Mouse (Mus musculus): ENCODE results near the gene Acap2. TPM values are rescaled to one million over a fixed set of nuclear protein-coding genes. Genes with fewer than 3 reads are reported as not detected.

The Acap2 gene
- total and polyA plus RNA-seq, 2 experiments, result 4.4 to 12.7 TPM

DNA sequence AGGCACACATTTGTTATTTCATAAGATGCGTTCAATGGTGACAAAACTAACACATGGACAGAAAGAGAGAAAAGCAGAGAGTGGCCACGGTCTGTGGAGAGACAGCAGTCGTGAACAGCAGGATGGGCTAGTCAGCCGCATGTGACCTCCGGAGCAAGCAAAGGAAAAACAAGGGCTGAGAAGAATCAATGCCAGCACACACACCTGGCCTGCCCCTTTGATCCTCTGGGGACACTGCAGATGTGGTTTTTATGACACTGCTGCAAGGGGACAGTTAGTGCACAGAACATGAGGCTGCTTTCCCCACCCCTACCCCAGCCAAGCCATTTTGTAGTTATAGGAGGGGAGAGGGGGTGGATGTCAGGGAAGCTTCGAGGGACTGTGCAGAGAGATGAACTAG lies 152.9 kb downstream of the Acap2 start:
- H3K9ac ChIP-seq (ENCODE audit: low read depth, low read length), result no peak overlapping the region
- no peaks in the 10 kb centered on the region for H3K36me3 ChIP-seq (ENCODE audit: control insufficient read depth, insufficient read depth, low read length)
- H3K27ac ChIP-seq (replicated peaks; ENCODE audit: insufficient read depth, low read depth, low read length), result no peak overlapping the region
- H3K4me1 ChIP-seq (ENCODE audit: control insufficient read depth, insufficient read depth, low read length), result no peaks in the 10 kb centered on the region
- H3K79me2 ChIP-seq (ENCODE audit: control insufficient read depth, insufficient read depth, low read length), result no peaks in the 10 kb centered on the region
- H3K27me3 ChIP-seq (ENCODE audit: control insufficient read depth, insufficient read depth, low read length), result no peaks in the 10 kb centered on the region
- H3K4me3 ChIP-seq (ENCODE audit: insufficient read depth, low read depth, low read length), result no peak overlapping the region
- DNase-seq (ENCODE audit: extremely low read depth, low read depth, low spot score), result no peak
- WGBS, result 55% methylated on average over 6 of the region's 6 CpGs
- no peak for TF ChIP-seq POLR2A (IDR thresholded peaks at IDR 0.05; ENCODE audit: extremely low read depth, insufficient read depth, low read length)
- TF ChIP-seq CTCF (IDR thresholded peaks at IDR 0.05; ENCODE audit: low read depth, low read length), result no peak

DNA sequence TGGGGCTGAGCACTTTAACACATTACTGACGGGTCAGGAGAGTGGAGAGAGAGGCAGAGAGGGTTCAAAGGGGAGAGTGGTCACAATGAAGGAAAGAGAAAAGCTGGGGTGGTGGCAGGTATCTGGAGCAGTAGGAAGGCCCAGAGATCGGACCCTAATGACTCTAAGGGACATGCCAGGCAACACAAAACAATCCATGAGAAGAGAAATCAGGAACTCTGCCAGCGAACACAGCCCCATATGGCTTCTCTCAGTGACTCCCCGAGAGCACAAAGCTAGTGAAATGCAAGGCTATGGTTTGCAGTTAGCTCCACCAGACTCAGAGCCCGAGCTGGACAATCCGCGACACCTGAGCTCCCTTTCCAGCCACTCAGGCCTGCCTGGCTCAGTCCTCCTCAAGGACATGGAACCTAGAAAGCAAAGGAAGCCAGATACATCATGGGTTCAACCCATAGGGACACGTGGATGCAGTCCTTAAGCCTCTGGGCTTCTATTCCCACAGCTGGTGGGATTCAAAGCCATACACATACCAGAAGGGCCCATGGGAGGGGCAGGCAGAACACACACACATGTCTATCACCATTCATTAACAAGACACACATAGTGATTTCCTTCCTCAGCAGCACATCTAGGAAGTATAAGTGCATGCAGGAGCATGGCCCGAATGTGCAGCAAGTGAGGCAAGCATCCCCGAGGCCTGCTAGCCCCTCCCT lies 153.7 kb downstream of the Acap2 start:
- WGBS, result 90% methylated on average over 10 of the region's 10 CpGs

DNA sequence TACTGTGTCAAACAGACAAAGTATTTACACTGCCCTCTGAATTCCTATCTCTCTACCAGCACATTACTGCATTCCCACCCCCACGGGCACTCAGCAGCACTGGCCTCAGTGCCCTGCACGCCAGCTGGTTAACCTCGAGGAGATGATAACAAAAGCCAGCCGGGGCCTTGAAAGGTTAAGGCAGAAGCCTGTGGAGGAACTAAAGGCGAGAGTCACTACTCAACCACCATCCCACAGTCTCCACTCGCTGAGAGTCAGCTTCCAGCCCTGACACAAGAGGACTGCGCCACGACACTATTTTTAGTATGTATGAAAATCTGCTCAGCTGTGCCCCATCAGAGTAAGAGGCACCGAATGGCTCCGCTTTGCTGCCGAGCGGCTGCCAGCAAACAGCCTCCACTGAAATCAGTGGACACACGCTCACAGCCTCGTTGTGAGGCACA lies 154.8 kb downstream of the Acap2 start:
- H3K27me3 ChIP-seq (ENCODE audit: control insufficient read depth, insufficient read depth, low read length), result no peaks in the 10 kb centered on the region
- WGBS, result 86% methylated on average over 14 of the region's 14 CpGs
- no peaks in the 10 kb centered on the region for H3K79me2 ChIP-seq (ENCODE audit: control insufficient read depth, insufficient read depth, low read length)
- H3K36me3 ChIP-seq (ENCODE audit: control insufficient read depth, insufficient read depth, low read length), result no peaks in the 10 kb centered on the region
- DNase-seq (ENCODE audit: extremely low read depth, low read depth, low spot score), result no peak
- TF ChIP-seq POLR2A (IDR thresholded peaks at IDR 0.05; ENCODE audit: extremely low read depth, insufficient read depth, low read length) (no peak), CTCF (IDR thresholded peaks at IDR 0.05; ENCODE audit: low read depth, low read length) (no peak)
- peaks cover 8% of the 10 kb centered on the region; the same call in 1 of the 2 replicates for H3K4me1 ChIP-seq (ENCODE audit: control insufficient read depth, insufficient read depth, low read length)
- no peak overlapping the region for H3K9ac ChIP-seq (ENCODE audit: low read depth, low read length)
- H3K27ac ChIP-seq (replicated peaks; ENCODE audit: insufficient read depth, low read depth, low read length), result no peak overlapping the region
- no peak overlapping the region for H3K4me3 ChIP-seq (ENCODE audit: insufficient read depth, low read depth, low read length)

More for the DNA sequence above, 153.7 kb downstream of the Acap2 start:
- TF ChIP-seq POLR2A (IDR thresholded peaks at IDR 0.05; ENCODE audit: extremely low read depth, insufficient read depth, low read length) (no peak), CTCF (IDR thresholded peaks at IDR 0.05; ENCODE audit: low read depth, low read length) (no peak)
- no peak overlapping the region for H3K9ac ChIP-seq (ENCODE audit: low read depth, low read length)
- no peak overlapping the region for H3K4me3 ChIP-seq (ENCODE audit: insufficient read depth, low read depth, low read length)
- H3K4me1 ChIP-seq (ENCODE audit: control insufficient read depth, insufficient read depth, low read length), result peaks cover 7% of the 10 kb centered on the region; the same call in 1 of the 2 replicates
- no peak for DNase-seq (ENCODE audit: extremely low read depth, low read depth, low spot score)
- no peaks in the 10 kb centered on the region for H3K36me3 ChIP-seq (ENCODE audit: control insufficient read depth, insufficient read depth, low read length)
- H3K79me2 ChIP-seq (ENCODE audit: control insufficient read depth, insufficient read depth, low read length), result no peaks in the 10 kb centered on the region
- H3K27ac ChIP-seq (replicated peaks; ENCODE audit: insufficient read depth, low read depth, low read length), result no peak overlapping the region
- no peaks in the 10 kb centered on the region for H3K27me3 ChIP-seq (ENCODE audit: control insufficient read depth, insufficient read depth, low read length)

DNA sequence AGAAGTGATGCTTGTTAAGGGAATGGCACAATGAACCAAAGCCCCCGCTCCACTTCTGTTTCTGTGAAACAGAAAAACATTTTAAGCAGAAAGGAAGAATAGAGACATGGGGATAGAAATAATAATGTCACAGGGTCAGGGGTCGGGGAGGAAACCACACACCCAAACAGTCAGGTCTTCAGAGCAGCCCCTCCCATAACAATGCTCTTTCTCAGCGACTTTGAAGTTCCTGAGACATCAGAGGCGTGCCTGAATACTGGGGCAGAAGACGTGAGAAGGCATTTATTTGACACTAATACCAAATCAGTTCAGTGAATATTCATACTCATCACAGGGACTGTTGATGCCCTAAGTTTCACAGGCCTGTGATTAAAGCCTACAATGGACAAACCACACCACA lies 155.8 kb downstream of the Acap2 start:
- Histone ChIP-seq H3K4me3 (ENCODE audit: insufficient read depth, low read depth, low read length) (no peak overlapping the region), H3K4me1 (ENCODE audit: control insufficient read depth, insufficient read depth, low read length) (peaks cover 11% of the 10 kb centered on the region; the same call in 1 of the 2 replicates), H3K27me3 (ENCODE audit: control insufficient read depth, insufficient read depth, low read length) (no peaks in the 10 kb centered on the region), H3K79me2 (ENCODE audit: control insufficient read depth, insufficient read depth, low read length) (no peaks in the 10 kb centered on the region; the same call in 1 of the 2 replicates), H3K36me3 (ENCODE audit: control insufficient read depth, insufficient read depth, low read length) (no peaks in the 10 kb centered on the region), H3K9ac (ENCODE audit: low read depth, low read length) (no peak overlapping the region), H3K27ac (replicated peaks; ENCODE audit: insufficient read depth, low read depth, low read length) (no peak overlapping the region)
- 85% methylated on average over 5 of the region's 5 CpGs for WGBS
- TF ChIP-seq POLR2A (IDR thresholded peaks at IDR 0.05; ENCODE audit: extremely low read depth, insufficient read depth, low read length) (no peak), CTCF (IDR thresholded peaks at IDR 0.05; ENCODE audit: low read depth, low read length) (no peak)
- DNase-seq (ENCODE audit: extremely low read depth, low read depth, low spot score), result no peak

DNA sequence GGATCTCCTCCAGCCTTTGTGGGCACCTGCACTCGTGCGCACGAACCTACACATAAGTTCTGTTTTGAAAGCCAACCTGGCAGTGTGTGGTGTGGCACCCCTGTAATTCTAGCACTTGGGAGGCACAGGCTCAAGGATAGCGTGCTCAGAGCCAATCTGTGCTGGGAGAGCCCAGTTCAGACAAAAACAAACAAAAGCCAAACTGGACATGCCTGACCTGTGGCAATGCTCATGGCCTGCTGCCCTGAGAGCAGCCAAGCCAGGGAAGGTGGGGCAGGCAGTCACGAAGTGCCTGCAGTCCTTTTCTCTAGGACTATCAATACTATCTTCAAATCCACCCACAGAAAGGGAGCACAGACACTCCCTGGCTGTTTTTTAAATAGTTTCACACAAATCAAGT lies 157.9 kb downstream of the Acap2 start:
- Histone ChIP-seq H3K4me3 (ENCODE audit: insufficient read depth, low read depth, low read length) (no peak overlapping the region), H3K27ac (replicated peaks; ENCODE audit: insufficient read depth, low read depth, low read length) (peak overlapping the region; percentile 85), H3K36me3 (ENCODE audit: control insufficient read depth, insufficient read depth, low read length) (no peaks in the 10 kb centered on the region), H3K9ac (ENCODE audit: low read depth, low read length) (no peak overlapping the region), H3K79me2 (ENCODE audit: control insufficient read depth, insufficient read depth, low read length) (no peaks in the 10 kb centered on the region; the same call in 1 of the 2 replicates), H3K27me3 (ENCODE audit: control insufficient read depth, insufficient read depth, low read length) (no peaks in the 10 kb centered on the region), H3K4me1 (ENCODE audit: control insufficient read depth, insufficient read depth, low read length) (peaks cover 11% of the 10 kb centered on the region; the same call in 1 of the 2 replicates)
- 24% methylated on average over 5 of the region's 5 CpGs for WGBS
- DNase-seq (ENCODE audit: extremely low read depth, low read depth, low spot score), result peak; percentile 96
- TF ChIP-seq POLR2A (IDR thresholded peaks at IDR 0.05; ENCODE audit: extremely low read depth, insufficient read depth, low read length) (no peak), CTCF (IDR thresholded peaks at IDR 0.05; ENCODE audit: low read depth, low read length) (no peak)

Other genes starting within 250 kb of the Acap2 start
- 1.1 and 1.7 TPM in 2 replicates for gene Xxylt1, start 119.8 kb downstream of the Acap2 start, total RNA-seq (2014; rRNA removed)
- gene Xxylt1, start 119.8 kb downstream of the Acap2 start, polyA plus RNA-seq (2012; rRNA removed), result 2.1 TPM in 2 replicates
- gene Ppp1r2, start 74.0 kb upstream of the Acap2 start, total RNA-seq (2014; rRNA removed), result 14.9 and 15.9 TPM in 2 replicates
- gene Ppp1r2, start 74.0 kb upstream of the Acap2 start, polyA plus RNA-seq (2012; rRNA removed), result 11.5 and 17.4 TPM in 2 replicates
- not detected in 2 replicates for gene Apod, start 113.6 kb upstream of the Acap2 start, total RNA-seq (2014; rRNA removed)
- gene Apod, start 113.6 kb upstream of the Acap2 start, polyA plus RNA-seq (2012; rRNA removed), result not detected in 2 replicates
- gene Bdh1, start 221.0 kb upstream of the Acap2 start, total RNA-seq (2014; rRNA removed), result 141 and 185 TPM in 2 replicates
- gene Bdh1, start 221.0 kb upstream of the Acap2 start, polyA plus RNA-seq (2012; rRNA removed), result 314 and 354 TPM in 2 replicates

All from liver, adult 2 months (tissue).